Mouse (Mus musculus): Measurements from ENCODE around the gene Fbxw2.
"Not testable (repeated sequence)": the region's sequence is repeated elsewhere in the genome, so short reads cannot be mapped to it uniquely, and the experiment has no call there.

Fbxw2 gene

DNA sequence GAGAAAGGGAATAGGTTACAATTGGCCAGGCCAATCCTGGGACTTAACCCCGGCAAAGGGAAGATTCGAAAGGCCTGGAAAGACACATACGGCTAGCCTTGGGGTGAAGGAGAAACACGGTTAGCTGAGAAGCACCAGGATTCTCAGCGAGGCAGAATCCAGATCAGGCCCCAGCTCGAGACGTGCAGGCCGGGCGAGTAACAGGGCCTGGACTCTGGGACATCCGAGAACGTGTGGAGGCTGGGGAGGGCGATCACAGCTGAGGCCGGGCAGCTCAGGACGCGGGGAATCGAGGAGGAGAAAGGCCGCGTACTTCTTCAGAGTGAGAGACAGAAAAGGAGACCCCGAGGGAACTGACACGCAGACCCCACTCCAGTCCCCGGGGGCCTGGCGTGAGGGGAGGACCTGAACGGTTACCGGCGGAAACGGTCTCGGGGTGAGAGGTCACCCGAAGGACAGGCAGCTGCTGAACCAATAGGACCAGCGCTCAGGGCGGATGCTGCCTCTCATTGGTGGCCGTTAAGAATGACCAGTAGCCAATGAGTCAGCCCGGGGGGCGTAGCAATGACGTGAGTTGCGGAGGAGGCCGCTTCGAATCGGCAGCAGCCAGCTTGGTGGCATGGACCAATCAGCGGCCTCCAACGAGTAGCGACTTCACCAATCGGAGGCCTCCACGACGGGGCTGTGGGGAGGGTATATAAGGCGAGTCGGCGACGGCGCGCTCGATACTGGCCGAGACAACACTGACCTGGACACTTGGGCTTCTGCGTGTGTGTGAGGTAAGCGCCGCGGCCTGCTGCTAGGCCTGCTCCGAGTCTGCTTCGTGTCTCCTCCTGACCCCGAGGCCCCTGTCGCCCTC is 54.5 kb downstream of the Fbxw2 start, which contains the start of gene Hspa5:
Hspa5 (plus strand) TSS at position 603 of the 859 bp plus-strand sequence.
- peak; percentile 98 for DNase-seq

DNA sequence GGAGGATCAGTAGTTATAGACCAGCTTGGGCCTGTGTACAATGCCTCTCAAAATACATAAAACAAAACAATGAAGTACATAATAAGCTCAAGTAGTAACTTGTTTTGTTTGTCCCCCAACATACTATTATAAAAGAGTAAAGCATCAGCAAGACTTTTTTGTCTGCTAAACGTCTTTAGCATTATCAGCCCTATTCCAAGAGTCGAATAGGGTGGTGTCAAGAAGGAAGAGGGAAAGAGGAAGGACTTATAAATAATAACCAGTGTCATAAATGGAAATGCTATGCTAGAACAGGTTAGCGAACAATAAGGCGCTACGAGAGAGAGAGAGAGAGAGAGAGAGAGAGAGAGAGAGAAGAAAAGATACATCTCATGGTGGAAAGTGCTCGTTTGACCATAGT is 55.2 kb downstream of the Fbxw2 start:
- no peak for DNase-seq

DNA sequence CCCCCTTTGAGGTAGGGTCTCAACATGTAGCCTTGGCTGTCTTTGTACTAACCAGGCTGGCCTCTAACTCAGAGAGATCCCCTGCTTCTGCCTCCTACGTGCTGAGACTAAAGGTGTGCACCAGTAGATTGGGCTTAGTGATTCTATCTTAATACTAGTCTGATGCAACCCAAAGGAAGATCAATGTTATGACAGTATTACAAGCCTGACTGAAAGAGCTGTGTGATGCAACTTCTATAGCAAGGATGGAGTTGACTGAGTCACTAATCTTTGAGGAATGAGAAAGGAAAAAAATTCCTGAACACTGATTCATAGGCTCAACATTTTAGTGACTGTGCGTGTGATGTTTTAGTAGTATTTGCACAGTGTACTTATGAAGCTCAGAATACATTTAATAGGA is 56.1 kb downstream of the Fbxw2 start:
- DNase-seq = no peak

DNA sequence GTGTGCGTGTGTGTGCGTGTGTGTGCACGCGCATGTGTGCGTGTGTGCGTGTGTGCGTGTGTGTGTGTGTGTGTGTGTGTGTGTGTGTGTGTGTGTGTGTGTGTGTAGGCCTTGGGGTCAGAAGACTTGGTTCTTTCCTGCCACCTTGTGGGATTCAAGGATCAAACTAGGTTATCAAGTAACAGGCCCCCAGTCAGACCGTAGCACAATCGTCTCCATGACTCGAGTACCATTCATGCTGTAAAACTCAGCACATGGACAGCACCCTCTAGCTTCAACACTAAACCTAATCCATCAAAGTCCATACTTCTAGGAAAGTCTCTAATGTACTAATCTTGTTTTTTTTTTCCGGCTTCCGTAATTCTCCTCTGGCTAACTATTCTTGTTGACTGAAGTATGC is 61.3 kb downstream of the Fbxw2 start:
- DNase-seq = no peak

DNA sequence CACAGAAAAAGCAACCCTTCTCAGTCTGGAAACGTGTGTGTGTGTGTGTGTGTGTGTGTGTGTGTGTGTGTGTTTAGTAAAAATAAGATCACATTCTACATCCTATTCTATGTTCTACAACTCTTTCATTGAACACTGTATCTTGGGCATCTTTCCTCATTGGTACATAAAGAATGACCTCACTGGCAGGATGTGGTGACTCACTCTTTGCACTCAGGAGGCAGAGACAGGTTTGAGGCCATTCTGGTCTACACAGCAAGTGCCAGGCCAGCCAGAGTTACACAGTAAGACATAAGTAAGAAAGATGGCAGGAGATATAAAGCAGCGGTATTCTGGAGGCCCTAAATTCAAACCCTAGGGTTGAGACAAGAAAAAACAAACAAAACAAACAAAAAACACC is 63.2 kb downstream of the Fbxw2 start:
- no peak for DNase-seq

DNA sequence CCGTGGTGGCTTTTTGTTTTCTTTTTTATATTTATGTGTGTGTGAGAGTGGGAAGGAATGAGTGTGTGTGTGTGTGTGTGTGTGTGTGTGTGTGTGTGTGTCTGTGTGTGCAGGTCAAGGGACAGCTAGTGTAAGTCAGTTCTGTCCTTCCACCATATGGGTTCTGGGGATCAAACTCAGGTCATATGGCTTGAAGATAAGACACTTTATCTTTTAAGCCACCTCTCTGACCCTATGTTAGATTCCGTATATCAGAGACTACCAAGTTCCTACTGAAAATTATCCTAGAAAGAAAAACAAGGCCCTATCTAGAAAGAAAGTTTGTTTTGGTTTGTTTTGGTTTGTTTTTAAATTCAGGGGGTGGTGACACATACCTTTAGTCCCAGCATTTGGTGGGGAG is 63.9 kb downstream of the Fbxw2 start:
- no peak for DNase-seq

DNA sequence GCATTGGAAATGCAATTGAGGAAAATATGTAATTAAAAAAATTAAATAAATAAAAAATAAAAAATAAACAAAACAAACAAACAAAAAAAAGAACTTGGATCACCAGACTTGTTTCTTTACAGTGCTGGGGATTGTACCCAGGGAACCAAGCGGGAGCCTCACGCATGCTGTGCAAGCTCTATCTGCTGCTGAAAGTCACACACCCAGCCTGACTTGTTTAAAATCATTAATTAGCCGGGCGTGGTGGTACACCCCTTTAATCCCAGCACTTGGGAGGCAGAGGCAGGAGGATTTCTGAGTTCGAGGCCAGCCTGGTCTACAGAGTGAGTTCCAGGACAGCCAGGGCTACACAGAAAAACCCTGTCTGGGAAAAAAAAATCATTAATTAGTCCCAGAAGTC is 64.8 kb downstream of the Fbxw2 start:
- not testable (repeated sequence) for DNase-seq

DNA sequence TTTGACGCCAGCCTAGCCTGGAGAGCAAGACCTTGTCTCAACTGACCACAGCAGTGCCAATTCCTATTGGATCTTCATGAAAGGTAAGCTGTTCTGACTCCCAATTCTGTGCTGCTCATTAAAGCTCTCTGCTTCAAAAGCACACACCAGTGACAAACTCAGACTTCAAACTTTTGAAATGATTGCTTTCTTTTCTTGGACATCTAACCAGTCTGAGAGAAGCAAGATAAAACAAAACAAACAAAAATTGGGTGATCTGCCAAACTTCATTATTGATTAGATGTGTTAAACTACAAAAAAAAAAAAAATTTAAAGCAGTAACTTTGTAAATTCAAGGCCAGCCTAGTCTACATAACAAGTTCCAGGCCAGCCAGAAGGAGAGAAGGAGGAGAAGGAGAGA is 68.8 kb downstream of the Fbxw2 start:
- no peak for DNase-seq

DNA sequence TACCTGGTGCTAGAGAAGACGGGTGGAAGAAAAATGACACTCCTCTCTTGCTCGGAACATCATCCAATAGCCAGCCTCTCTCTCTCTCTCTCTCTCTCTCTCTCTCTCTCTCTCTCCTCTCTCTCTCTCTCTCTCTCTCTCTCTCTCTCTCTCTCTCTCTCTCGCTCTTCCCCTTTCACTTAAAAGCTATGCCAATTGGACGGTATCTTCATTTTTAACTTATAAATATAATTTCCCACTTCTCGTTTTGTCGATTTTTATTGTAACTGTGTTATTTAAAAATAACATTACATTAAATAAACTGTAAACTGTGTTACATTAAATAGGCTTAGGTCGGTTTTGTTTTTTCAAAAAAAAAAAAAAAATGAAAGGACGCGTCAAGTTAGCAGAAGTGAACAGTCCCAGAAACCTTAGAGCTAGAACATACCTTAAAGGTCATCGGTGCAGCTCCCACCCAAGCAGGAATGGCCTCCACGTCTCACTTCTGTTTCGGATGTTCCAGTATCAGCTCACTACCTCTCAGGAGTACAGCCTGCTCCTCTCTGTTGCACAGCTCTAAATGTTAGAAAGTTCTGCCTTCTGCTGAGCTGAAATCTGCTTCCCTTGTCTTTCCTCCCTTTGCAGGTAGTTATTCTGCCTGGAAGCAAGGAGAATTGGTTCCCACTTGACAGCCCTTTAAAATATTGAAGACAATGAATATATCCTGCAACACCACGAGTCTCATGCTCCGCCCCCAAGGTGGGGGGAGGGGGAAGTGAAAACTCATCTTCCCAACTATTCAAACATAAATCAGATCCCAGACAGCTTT is 71.4 kb downstream of the Fbxw2 start, which contains the start of gene Gapvd1:
Gapvd1 (minus strand) TSS at position 682 of the 808 bp plus-strand sequence.
- peak; percentile 27 for DNase-seq

All from cerebellum, adult 8-10 months (tissue).